Mouse (Mus musculus) heart, postnatal 0 days (tissue): ENCODE measurements around the gene Fastkd3. TPM values are rescaled to one million over a fixed set of nuclear protein-coding genes. Genes with fewer than 3 reads are reported as not detected.

Experiments used
- ATAC-seq: fragments of 200-750 bp; cut with Nextera tagmentation; 2 replicates; pipeline ENCODE4 v1.8.0; 2017; ENCODE audit warnings: low read depth, moderate number of reproducible peaks, moderate library complexity; ENCODE audit not compliant: insufficient read depth
- DNase-seq: peaks from one replicate; pipeline ENCODE4 v3.0.0-alpha.2; 2016; ENCODE audit warnings: low spot score
- H3K27ac ChIP-seq: fragments of 300-500 bp; sonication (generic); 2 replicates; pipeline ENCODE4 v1.5.1; 2014; ENCODE audit warnings: low read depth, mild to moderate bottlenecking
- H3K27me3 ChIP-seq: fragments of 300-500 bp; sonication (generic); 2 replicates; pipeline ENCODE4 v1.6.1; 2014; ENCODE audit warnings: low read length, mixed read lengths; ENCODE audit not compliant: control insufficient read depth, insufficient read depth
- H3K36me3 ChIP-seq: fragments of 300-500 bp; sonication (generic); replicated peaks from 2 replicates; pipeline ENCODE4 v1.6.1; 2014; ENCODE audit warnings: low read length, mixed read lengths; ENCODE audit not compliant: control insufficient read depth, insufficient read depth
- H3K4me1 ChIP-seq: fragments of 300-500 bp; sonication (generic); 2 replicates; pipeline ENCODE4 v1.6.1; 2014; ENCODE audit warnings: antibody characterized with exemption; ENCODE audit not compliant: control insufficient read depth, insufficient read depth
- H3K4me2 ChIP-seq: fragments of 300-500 bp; sonication (generic); 2 replicates; pipeline ENCODE4 v1.6.1; 2014; ENCODE audit warnings: low read depth, mild to moderate bottlenecking, low read length, moderate library complexity
- H3K4me3 ChIP-seq: fragments of 300-500 bp; sonication (generic); 2 replicates; pipeline ENCODE4 v1.5.1; 2014; ENCODE audit warnings: low read depth, low read length
- H3K9ac ChIP-seq: fragments of 300-500 bp; sonication (generic); replicated peaks from 2 replicates; pipeline ENCODE4 v1.6.1; 2014; ENCODE audit warnings: low read depth, low read length, mixed read lengths
- H3K9me3 ChIP-seq: fragments of 300-500 bp; sonication (generic); replicated peaks from 2 replicates; pipeline ENCODE4 v1.6.1; 2016; ENCODE audit warnings: low read length; ENCODE audit not compliant: control insufficient read depth
- CTCF ChIP-seq: IDR thresholded peaks from 2 replicates; pipeline ENCODE4 v1.5.1; 2016; ENCODE audit warnings: antibody characterized with exemption, control low read depth, low read depth
- EP300 ChIP-seq: IDR thresholded peaks from 2 replicates; pipeline ENCODE4 v1.6.1; 2016; ENCODE audit warnings: antibody characterized with exemption, low read depth
- WGBS: fragments of 180-500 bp; shearing (Covaris S2); extraction: QIAGEN DNeasy Blood & Tissue Kit; methylation state at CpG from one replicate; pipeline ENCODE4 v1.1.7; 2014; 5-methylcytosine and 5-hydroxymethylcytosine counted together
- polyA plus RNA-seq: library from polyadenylated mRNA; unstranded; fragments of >200 nt; fragmentation: Nextera tagmentation; extraction: Ambion mirVana; gene quantifications from 2 replicates; pipeline ENCODE4 v1.2.1, GENCODE M21; 2015
- total RNA-seq: library from RNA; depleted of rRNA; stranded (reverse); fragments of >200 nt; gene quantifications from 2 replicates; pipeline ENCODE4 v1.2.3, GENCODE M21; 2014; ENCODE audit warnings: low replicate concordance

The Fastkd3 gene
- total and polyA plus RNA-seq, 2 experiments from 2014 or later, result 2.4 to 11.8 TPM

DNA sequence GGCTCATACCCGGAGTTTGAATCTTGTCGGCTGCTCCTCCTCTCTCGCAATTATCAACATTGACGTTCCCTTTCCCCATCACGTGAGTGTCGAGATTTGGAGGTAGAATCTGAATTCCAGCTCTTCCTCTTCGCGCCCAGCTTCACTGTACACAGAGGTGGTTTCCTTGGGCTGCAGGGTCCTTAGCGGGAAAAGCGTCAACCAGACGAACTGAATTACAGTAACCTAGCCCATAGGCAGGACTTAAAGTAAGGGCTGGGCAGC lies 415 bp downstream of the Fastkd3 start:
- Histone ChIP-seq H3K9ac (peak overlapping the region; percentile 64), H3K9me3 (no peaks in the 10 kb centered on the region), H3K4me1 (0 out of 2 replicates have a peak, but pooled peaks cover 7% of the 10 kb centered on the region), H3K36me3 (peaks cover 37% of the 10 kb centered on the region), H3K27ac (peak overlapping the region; percentile 72), H3K27me3 (no peaks in the 10 kb centered on the region), H3K4me2 (peak overlapping the region; percentile 87), H3K4me3 (peak overlapping the region; percentile 73)
- no peak for DNase-seq
- no peak for ATAC-seq
- under 1% methylated on average over 11 of the region's 11 CpGs for WGBS
- TF ChIP-seq CTCF, result no peak
- TF ChIP-seq EP300, result no peak

GRCm38 (mm10) chr13:68583961-68584360 lies 1.9 kb downstream of the Fastkd3 start:
- Histone ChIP-seq H3K9me3 (no peaks in the 10 kb centered on the region), H3K27ac (no peak overlapping the region), H3K4me3 (no peak overlapping the region), H3K4me1 (0 out of 2 replicates have a peak, but pooled peaks cover 7% of the 10 kb centered on the region), H3K9ac (no peak overlapping the region), H3K4me2 (no peak overlapping the region), H3K27me3 (no peaks in the 10 kb centered on the region), H3K36me3 (peaks cover 49% of the 10 kb centered on the region)
- 81% methylated on average over 11 of the region's 11 CpGs for WGBS
- TF ChIP-seq CTCF (no peak), EP300 (no peak)
- DNase-seq (no peak), ATAC-seq (no peak)

DNA sequence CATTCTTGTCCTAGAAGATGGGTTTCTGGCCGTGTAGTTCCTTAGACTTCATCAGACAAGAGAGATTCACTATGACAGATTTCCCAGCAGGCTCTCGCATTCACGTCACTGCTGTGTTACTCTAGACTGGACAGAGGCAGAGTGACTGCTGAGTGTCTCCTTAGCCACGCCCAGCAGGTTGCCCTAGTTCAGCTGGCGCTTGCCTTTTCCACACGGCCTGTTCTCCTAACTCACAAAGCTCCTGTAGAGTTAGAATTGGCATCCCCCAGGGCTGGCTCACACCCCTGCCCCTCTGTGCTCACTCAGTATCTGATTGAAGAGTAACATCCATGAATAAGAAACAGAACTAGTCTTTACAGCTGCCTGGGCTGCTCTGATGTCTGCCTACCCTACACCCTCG lies 3.4 kb downstream of the Fastkd3 start:
- no peaks in the 10 kb centered on the region for H3K27me3 ChIP-seq
- WGBS, result 87% methylated on average over 7 of the region's 7 CpGs

DNA sequence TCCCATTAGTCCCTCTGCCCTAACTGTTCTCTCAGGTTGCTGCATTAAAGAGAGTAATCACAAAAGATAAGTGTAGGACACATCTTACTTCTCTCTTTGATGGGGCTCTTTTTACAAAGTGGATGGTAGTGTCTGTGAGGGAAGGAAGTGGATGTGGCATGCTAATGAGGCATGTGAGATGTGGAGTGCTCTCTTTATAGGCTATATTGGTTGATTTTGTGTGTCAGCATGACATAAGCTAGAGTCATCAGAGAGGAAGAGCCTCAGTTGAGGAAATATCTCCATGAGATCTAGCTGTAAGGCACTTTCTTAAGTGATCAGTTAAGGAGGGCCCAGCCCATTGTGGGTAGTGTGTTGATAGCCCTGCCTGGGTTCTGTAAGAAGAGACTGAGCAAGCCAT lies 6.3 kb downstream of the Fastkd3 start:
- H3K27ac ChIP-seq, result no peak overlapping the region
- TF ChIP-seq EP300 (no peak), CTCF (no peak)
- no peak overlapping the region for H3K4me2 ChIP-seq
- H3K4me1 ChIP-seq, result no peaks in the 10 kb centered on the region
- H3K36me3 ChIP-seq, result peaks cover 93% of the 10 kb centered on the region
- no peak for DNase-seq
- ATAC-seq, result no peak
- H3K27me3 ChIP-seq, result no peaks in the 10 kb centered on the region
- no peak overlapping the region for H3K4me3 ChIP-seq
- no peak overlapping the region for H3K9ac ChIP-seq
- no peaks in the 10 kb centered on the region for H3K9me3 ChIP-seq

More for the DNA sequence above, 3.4 kb downstream of the Fastkd3 start:
- DNase-seq, result no peak
- Histone ChIP-seq H3K4me3 (no peak overlapping the region), H3K27ac (no peak overlapping the region), H3K9ac (no peak overlapping the region), H3K36me3 (peaks cover 64% of the 10 kb centered on the region), H3K4me2 (no peak overlapping the region), H3K9me3 (no peaks in the 10 kb centered on the region), H3K4me1 (0 out of 2 replicates have a peak, but pooled peaks cover 7% of the 10 kb centered on the region)
- ATAC-seq, result no peak
- no peak for TF ChIP-seq CTCF
- no peak for TF ChIP-seq EP300

GRCm38 (mm10) chr13:68593797-68594196 lies 11.8 kb downstream of the Fastkd3 start:
- WGBS, result 65% methylated on average over 1 of the region's 1 CpGs
- H3K27me3 ChIP-seq, result no peaks in the 10 kb centered on the region
- TF ChIP-seq CTCF (peak; percentile 37), EP300 (no peak)
- ATAC-seq, result no peak
- no peak overlapping the region for H3K4me3 ChIP-seq
- no peak overlapping the region for H3K27ac ChIP-seq
- DNase-seq, result no peak
- H3K9ac ChIP-seq, result no peak overlapping the region
- peaks cover 45% of the 10 kb centered on the region for H3K36me3 ChIP-seq
- H3K4me2 ChIP-seq, result no peak overlapping the region
- H3K9me3 ChIP-seq, result no peaks in the 10 kb centered on the region
- H3K4me1 ChIP-seq, result no peaks in the 10 kb centered on the region

DNA sequence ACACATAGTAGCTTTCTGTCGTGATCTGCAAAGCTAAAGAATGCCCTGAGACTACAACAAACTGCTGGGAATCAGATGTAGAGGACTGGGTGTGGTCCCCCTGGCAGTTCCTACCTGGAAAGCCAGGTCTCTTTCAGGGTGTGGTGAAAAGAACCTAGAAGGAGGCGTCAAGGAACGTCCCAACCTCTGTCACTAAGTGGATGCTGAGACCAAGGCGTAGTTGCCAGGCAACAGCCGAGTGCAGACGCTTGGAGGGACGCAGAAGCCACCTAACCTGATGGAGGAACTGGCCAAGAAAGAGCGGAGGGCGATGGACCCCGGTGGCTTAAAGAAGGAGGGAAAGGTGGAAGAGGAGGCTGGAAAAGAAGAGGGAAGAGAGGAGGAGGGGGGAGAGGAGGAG lies 15.2 kb downstream of the Fastkd3 start, which contains the start of gene 1700001L19Rik:
TSS of gene 1700001L19Rik (plus strand) at position 223 of the 400 bp plus-strand sequence.
- TF ChIP-seq EP300, result no peak
- no peak for TF ChIP-seq CTCF
- Histone ChIP-seq H3K36me3 (peaks cover 11% of the 10 kb centered on the region), H3K4me3 (no peak within 1 kb of the TSS)

More for the DNA sequence above, 15.2 kb downstream of the Fastkd3 start, which contains the start of gene 1700001L19Rik:
- ATAC-seq (no peak), DNase-seq (no peak)
- Histone ChIP-seq H3K27ac (no peak within 1 kb of the TSS), H3K4me2 (no peak within 1 kb of the TSS), H3K9ac (no peak within 1 kb of the TSS), H3K4me1 (no peaks in the 10 kb centered on the region), H3K9me3 (no peaks in the 10 kb centered on the region), H3K27me3 (no peaks in the 10 kb centered on the region)
- WGBS, result 17% methylated on average over 10 of the region's 10 CpGs
